Mouse (Mus musculus) layer of hippocampus, adult 2 months (tissue): ENCODE measurements at regions not wholly inside any gene's neighbourhood (a gene's known extent, or its start where the extent isn't known, plus 50 kb on each side); places are given as distances from the start of the nearest gene placed in this dataset.
A peak's percentile ranks its signal among the peaks of the same experiment; 100 is the strongest.

Experiments
- DNase-seq, 2 experiments: peaks; one replicate each; pipeline ENCODE4 v3.0.0; 2022; ENCODE audit warnings: low spot score in 2 of 2
- H3K27ac ChIP-seq: fragments of 200-600 bp; 2 replicates; pipeline ENCODE4 v1.8.1; 2022
- H3K4me3 ChIP-seq: fragments of 200-600 bp; 2 replicates; pipeline ENCODE4 v1.8.1; 2022; ENCODE audit warnings: mild to moderate bottlenecking
- CTCF ChIP-seq: fragments of 200-600 bp; conservative IDR thresholded peaks from 2 replicates; pipeline ENCODE4 v1.8.1; 2022; ENCODE audit warnings: antibody characterized with exemption, mild to moderate bottlenecking, moderate library complexity

- no peak for TF ChIP-seq CTCF
- Histone ChIP-seq H3K27ac (no peak overlapping the region), H3K4me3 (no peak overlapping the region)
- DNase-seq: no peak
These were observed 690.5 kb downstream of the Gbe1 start for GRCm38 (mm10) chr16:71004211-71004610.

GRCm38 (mm10) chr16:71043381-71043780 is 729.6 kb downstream of the Gbe1 start:
- no peak for TF ChIP-seq CTCF
- Histone ChIP-seq H3K4me3 (no peak overlapping the region), H3K27ac (peak overlapping the region; percentile 79)
- peak; percentile 34 to 52 for DNase-seq

GRCm38 (mm10) chr16:71054258-71054657 is 740.5 kb downstream of the Gbe1 start:
- Histone ChIP-seq H3K4me3 (no peak overlapping the region), H3K27ac (no peak overlapping the region)
- DNase-seq: no peak
- no peak for TF ChIP-seq CTCF

- Histone ChIP-seq H3K27ac (no peak overlapping the region), H3K4me3 (no peak overlapping the region)
- no peak for TF ChIP-seq CTCF
- DNase-seq: no peak
These were observed 749.0 kb downstream of the Gbe1 start for GRCm38 (mm10) chr16:71062754-71063153.

- Histone ChIP-seq H3K27ac (no peak overlapping the region), H3K4me3 (no peak overlapping the region)
- TF ChIP-seq CTCF: no peak
- no peak for DNase-seq
These were observed 749.7 kb downstream of the Gbe1 start for GRCm38 (mm10) chr16:71063361-71063932.

GRCm38 (mm10) chr16:71070186-71070585 is 756.4 kb downstream of the Gbe1 start:
- H3K27ac ChIP-seq: no peak overlapping the region
- TF ChIP-seq CTCF: no peak
- DNase-seq: no peak
- H3K4me3 ChIP-seq: no peak overlapping the region

DNA sequence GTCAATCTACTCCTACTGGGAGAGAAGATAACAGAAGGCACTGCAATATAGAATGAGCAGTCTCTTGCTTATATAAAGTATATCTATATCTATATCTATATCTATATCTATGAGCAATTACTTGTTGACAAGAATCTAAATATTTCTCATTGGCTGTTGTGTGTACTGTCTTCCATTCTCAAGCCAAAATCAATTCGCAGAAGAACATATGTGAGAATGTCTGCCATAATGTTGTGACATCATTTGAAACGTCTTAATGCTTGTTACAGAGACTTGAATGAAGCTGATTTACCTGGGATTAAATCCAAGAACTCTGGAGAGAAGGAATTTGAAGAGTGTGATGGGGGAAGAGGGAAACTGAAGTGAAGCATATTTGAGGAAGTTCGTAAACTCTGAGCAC is 789.1 kb downstream of the Gbe1 start:
- Histone ChIP-seq H3K4me3 (no peak overlapping the region), H3K27ac (no peak overlapping the region)
- no peak for DNase-seq
- TF ChIP-seq CTCF: no peak

GRCm38 (mm10) chr16:71108979-71109378 is 795.2 kb downstream of the Gbe1 start:
- Histone ChIP-seq H3K27ac (no peak overlapping the region), H3K4me3 (no peak overlapping the region)
- no peak for DNase-seq
- TF ChIP-seq CTCF: no peak

GRCm38 (mm10) chr16:71114301-71114700 is 800.6 kb downstream of the Gbe1 start:
- DNase-seq: no peak
- Histone ChIP-seq H3K27ac (no peak overlapping the region), H3K4me3 (no peak overlapping the region)
- TF ChIP-seq CTCF: no peak

DNA sequence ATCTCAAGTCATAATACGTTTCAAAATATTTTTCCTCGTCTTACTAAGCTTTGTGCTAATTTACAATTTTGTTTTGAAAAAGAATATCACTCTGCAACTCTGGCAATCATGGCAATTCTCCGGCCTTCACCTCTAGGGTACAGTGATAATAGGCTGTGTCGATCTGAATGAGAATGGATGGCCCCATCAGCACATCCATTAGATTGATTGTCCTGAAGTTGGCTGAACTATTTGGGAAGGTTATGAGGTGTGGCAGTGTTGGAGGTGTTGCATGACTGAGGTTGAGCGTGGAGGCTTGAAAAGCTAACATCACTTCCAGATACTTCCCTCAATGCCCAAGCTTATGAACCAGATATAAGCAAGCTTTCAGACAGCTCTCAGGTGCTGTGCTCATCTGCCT is 807.0 kb downstream of the Gbe1 start:
- no peak for DNase-seq
- H3K4me3 ChIP-seq: no peak overlapping the region
- no peak for TF ChIP-seq CTCF
- no peak overlapping the region for H3K27ac ChIP-seq

GRCm38 (mm10) chr16:71123616-71124015 is 809.9 kb downstream of the Gbe1 start:
- no peak for TF ChIP-seq CTCF
- DNase-seq: no peak
- H3K4me3 ChIP-seq: no peak overlapping the region
- no peak overlapping the region for H3K27ac ChIP-seq

DNA sequence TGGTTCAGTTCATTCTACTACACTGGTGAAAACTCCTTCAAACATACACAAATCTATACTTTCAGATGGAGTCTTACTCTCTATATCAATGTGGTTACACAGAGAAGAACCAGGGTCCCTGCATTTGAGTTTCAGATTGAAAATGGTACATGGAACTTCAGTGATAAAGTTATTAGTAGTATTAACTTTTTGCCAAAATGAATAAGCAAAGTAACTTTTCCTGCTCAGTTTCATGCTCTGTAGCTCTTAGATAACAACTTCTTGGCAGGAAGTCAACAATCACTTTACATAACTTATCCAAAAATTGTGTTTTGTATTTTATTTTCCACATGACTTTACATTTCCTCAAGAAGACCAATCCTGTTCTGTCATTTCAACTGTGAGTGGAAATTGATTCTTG is 819.1 kb downstream of the Gbe1 start:
- no peak overlapping the region for H3K4me3 ChIP-seq
- no peak for TF ChIP-seq CTCF
- no peak overlapping the region for H3K27ac ChIP-seq
- no peak for DNase-seq

DNA sequence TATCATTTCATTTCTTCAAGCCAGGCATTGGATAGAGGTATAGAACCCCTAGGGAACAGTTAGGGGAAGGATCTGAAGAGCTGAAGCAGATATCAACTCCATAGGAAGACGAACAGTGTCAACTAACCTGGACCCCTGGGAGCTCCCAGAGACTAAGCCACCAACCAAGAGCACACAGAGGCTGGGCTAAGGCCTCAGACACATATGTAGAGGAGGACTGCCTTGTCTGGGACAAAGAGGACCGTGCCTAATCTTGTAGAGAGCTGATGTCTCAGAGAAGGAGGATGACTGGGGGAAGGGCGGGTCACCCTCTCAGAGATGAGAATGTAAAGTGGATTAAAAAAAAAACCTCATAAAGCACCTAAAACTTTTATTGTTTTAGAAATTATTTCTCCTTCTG is 824.9 kb downstream of the Gbe1 start:
- no peak overlapping the region for H3K27ac ChIP-seq
- no peak for TF ChIP-seq CTCF
- DNase-seq: no peak
- H3K4me3 ChIP-seq: no peak overlapping the region
